Mouse (Mus musculus): ENCODE measurements at regions not wholly inside any gene's neighbourhood (a gene's known extent, or its start where the extent isn't known, plus 50 kb on each side); places are given as distances from the start of the nearest gene placed in this dataset.

DNA sequence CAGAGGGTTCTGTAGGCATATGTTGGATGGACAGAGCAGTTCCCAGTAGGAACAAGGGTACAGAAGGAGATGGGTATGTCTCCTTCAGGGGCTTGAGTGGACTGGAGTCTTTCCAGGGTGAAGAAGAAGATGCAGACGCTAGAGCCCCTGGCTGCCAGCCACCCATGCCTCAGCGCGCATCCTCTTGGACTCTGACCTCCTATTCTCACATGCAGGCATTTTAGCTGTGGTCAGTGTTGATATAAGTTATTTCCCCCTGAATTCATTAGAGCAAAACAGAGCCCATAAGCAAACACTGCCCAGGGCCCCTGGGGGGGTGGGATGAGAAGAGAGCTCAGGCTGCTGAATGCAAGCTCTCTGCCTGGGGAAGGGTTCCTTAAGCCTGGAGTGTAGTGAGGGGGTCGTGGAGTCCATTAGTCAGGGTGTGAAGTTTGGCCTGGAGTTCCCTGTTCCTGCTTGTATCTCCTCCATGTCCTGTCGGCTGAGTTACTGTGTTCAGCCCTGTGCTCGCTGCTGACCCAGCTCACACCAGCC, 54.0 kb upstream of the Nkx2-2 start:
- H3K4me1 ChIP-seq (ENCODE audit: control insufficient read depth, insufficient read depth, low read length), result no peaks in the 10 kb centered on the region
- no peak overlapping the region for H3K4me2 ChIP-seq (ENCODE audit: low read length)
- no peak overlapping the region for H3K27ac ChIP-seq (ENCODE audit: low read depth, low read length)
- no peaks in the 10 kb centered on the region for H3K9me3 ChIP-seq (replicated peaks; ENCODE audit: control insufficient read depth, low read length)
- 0 out of 2 replicates have a peak, but pooled peaks cover 3% of the 10 kb centered on the region for H3K27me3 ChIP-seq (replicated peaks; ENCODE audit: control insufficient read depth, insufficient read depth, low read length)
- no peak overlapping the region for H3K9ac ChIP-seq (ENCODE audit: low read length)
- DNase-seq (ENCODE audit: low spot score) (no peak), ATAC-seq (no peak)
- H3K4me3 ChIP-seq (ENCODE audit: low read depth, low read length), result no peak overlapping the region
- H3K36me3 ChIP-seq (ENCODE audit: control insufficient read depth, insufficient read depth, low read length), result no peaks in the 10 kb centered on the region
- WGBS, result 82% methylated on average over 6 of the region's 6 CpGs

DNA sequence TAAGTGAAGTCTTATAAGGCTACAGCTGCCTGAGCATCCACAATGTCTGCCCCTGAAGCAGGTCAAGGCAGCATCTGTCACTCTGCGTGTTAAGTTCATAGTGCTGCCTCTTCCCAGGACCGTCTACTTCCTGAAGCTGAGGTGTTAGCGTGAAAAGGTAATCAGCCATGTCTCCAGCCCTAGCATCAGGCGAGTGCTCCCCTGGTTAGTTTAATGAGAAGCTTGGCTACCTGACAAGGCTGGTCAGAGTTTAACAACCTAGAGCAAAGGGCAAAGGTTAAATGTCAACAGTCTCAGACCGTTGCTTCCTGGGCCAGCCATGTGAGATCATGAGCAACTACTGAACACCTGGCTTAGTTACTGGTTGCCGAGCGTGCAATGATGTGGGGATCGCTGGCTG, 53.2 kb upstream of the Nkx2-2 start:
- DNase-seq (ENCODE audit: low spot score) (no peak), ATAC-seq (no peak)
- Histone ChIP-seq H3K9ac (ENCODE audit: low read length) (no peak overlapping the region), H3K36me3 (ENCODE audit: control insufficient read depth, insufficient read depth, low read length) (no peaks in the 10 kb centered on the region), H3K4me3 (ENCODE audit: low read depth, low read length) (no peak overlapping the region), H3K27ac (ENCODE audit: low read depth, low read length) (no peak overlapping the region), H3K9me3 (replicated peaks; ENCODE audit: control insufficient read depth, low read length) (no peaks in the 10 kb centered on the region), H3K4me2 (ENCODE audit: low read length) (no peak overlapping the region), H3K27me3 (replicated peaks; ENCODE audit: control insufficient read depth, insufficient read depth, low read length) (0 out of 2 replicates have a peak, but pooled peaks cover 3% of the 10 kb centered on the region), H3K4me1 (ENCODE audit: control insufficient read depth, insufficient read depth, low read length) (no peaks in the 10 kb centered on the region)
- WGBS, result 91% methylated on average over 8 of the region's 8 CpGs

- no peak overlapping the region for H3K9ac ChIP-seq (ENCODE audit: low read length)
- H3K36me3 ChIP-seq (ENCODE audit: control insufficient read depth, insufficient read depth, low read length), result no peaks in the 10 kb centered on the region
- DNase-seq (ENCODE audit: low spot score) (no peak), ATAC-seq (no peak)
- no peak overlapping the region for H3K4me3 ChIP-seq (ENCODE audit: low read depth, low read length)
- H3K4me1 ChIP-seq (ENCODE audit: control insufficient read depth, insufficient read depth, low read length), result no peaks in the 10 kb centered on the region
- WGBS, result 95% methylated on average over 1 of the region's 1 CpGs
- H3K27ac ChIP-seq (ENCODE audit: low read depth, low read length), result no peak overlapping the region
- no peaks in the 10 kb centered on the region for H3K27me3 ChIP-seq (replicated peaks; ENCODE audit: control insufficient read depth, insufficient read depth, low read length)
- H3K9me3 ChIP-seq (replicated peaks; ENCODE audit: control insufficient read depth, low read length), result no peaks in the 10 kb centered on the region
- no peak overlapping the region for H3K4me2 ChIP-seq (ENCODE audit: low read length)
These were observed 50.4 kb upstream of the Nkx2-2 start for GRCm38 (mm10) chr2:147244406-147244805.

Measured in forebrain, embryonic 14.5 days (tissue).